Mouse (Mus musculus) urinary bladder, postnatal 10 days (tissue): ENCODE data around the gene Pnisr.

Source experiments
- DNase-seq: peaks from one replicate; pipeline ENCODE4 v3.0.0; 2022; ENCODE audit warnings: low spot score

Pnisr gene

DNA sequence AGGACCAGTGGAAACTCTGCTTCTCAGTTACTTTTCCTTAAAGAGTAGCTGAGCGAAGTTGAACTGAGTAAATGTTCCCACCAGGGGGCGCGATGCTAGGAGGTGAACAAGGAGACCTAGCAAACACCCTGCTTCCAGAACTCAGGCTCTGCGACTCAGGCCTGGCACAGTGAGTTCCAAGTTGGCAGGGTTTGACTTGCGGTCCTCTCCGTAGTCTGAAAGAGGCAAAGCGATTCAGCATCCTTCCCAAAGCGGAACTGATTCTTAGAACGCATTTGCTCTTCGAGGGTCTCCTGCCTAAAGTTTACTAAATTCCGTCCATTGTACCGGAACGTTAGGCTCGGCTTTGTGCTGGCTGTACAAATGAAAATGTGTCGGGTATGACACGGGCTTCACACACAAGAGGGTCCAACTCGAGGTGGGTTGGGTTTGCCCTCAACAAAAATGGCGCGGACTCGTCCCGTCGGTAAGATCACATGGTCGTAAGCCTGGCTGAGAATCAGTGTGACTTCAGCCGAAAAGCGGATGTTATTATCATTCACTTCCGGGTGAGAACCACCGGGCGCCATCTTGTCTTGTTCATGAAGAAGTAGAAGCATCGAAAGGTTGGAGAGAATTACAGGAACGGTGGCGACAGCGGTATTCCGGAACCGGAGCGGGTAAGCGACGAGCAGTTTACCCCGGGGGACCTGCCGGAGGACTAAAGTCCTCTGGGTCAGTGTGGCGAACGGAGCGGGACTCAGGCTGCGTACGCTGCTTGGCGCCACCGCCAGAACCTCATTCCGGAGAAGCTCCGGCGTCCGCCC, at the start of gene Pnisr:
TSS of gene Pnisr (plus strand) at position 103 of the 806 bp plus-strand sequence.
- peak; percentile 87 for DNase-seq

DNA sequence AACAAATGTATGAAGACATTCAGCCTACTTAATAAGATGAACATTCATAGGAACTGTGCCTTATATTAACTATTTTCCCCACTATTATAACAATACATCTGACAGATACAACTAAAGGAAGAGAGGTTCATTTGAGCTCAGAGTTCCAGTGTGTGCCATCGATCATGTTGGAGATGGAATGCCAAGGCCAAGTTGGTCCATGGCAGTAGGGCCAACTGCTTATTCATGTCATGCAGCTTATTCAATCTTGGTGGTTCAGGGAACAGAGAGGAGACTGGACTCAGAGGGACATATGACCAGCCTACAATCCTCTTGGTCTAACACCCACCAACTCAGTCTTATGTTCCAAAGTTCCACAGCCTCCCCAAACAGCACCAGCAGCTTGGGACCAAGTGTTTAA, 46.4 kb upstream of the Pnisr start:
- no peak for DNase-seq

DNA sequence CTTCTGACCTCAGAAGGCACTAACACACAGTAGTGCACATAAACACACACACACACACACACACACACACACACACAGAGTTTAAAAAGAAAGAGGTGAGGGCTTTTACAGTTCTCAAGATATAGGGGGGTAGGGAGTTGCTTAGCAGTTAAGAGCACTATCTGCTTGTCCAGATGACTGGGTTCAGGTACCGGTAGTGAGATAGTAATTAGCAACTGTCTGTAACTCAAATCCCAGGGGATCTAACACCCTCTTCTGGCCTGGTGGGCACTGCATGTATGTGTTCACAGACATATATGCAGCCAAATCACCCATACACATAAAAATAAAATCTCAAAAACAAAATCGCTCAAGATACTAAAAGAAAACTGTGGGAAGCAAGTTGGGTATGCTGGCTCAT, 45.8 kb upstream of the Pnisr start:
- DNase-seq = no peak

DNA sequence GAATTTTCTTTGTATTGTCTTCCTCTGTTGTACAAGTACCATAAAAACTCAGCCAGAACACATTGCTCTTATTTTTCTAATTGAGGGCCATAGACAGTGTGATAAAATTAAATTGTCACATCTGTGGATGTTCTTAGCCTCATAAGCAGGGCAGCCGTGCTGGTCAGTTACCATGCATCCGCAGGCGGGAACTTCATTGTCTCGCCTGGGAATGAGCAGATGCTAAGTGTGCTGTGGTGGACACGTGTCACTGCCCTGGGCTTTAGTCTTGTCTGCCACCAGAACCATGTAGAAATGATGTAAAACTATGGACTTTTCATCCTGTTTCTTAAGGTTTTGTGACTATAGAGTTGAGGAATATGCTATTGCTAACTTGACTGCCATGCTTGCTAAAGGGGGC, 40.2 kb upstream of the Pnisr start:
- no peak for DNase-seq

DNA sequence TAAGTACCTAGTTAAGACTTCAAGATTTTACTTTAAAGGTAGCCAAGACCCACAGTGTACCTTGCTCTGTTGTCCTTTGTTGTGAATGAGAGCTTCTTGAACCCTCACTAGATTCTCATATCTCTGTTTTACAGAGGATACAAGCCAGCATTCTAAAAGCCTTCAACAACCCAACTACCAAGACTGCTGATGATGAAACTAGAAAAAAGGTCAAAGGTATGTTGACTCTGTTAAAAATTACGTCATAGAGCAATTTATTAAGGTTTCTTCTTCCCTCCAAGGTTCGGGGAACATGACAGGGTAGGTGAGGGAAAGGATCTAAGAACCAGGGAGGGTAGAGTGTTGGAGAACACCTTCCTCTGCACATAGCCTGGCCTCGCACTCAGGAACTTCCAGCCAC, 36.8 kb upstream of the Pnisr start:
- DNase-seq = no peak

DNA sequence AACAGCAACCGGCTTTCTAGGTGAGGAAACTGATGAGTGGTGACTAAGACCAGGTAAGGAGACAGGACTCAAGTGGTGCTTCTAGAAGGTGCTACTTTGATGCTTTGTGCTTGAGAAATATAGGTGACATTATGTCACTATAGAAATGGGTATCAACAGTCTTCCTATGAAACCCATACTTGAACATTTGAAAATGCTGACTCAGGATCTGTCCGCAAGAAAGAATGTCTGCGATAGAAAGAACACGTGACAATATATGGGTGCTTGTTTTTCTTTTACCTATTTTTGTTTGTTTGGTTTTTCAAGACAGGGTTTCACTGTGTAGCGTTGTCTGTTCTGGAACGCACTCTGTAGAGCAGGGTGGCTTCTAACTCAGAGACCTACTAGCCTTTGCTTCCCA, 34.7 kb upstream of the Pnisr start:
- DNase-seq = no peak

DNA sequence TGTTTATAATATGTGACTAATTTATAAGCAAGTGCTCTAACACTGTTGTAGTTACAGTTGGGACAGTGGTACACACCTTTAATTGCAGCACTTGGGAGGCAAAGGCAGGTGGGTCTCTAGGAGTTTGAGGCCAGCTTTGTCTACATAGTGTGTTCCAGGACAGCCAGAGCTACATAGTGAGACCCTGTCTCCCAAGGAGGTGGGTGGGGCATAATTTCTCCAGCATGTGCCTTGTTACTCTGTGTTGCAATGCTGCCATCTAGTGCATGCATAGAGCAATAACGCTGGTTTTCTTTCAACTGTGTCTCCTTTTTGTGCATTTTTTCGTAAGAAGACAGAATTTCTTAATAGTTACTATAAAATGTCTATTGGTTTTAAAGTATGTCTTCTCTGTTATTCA, 33.4 kb upstream of the Pnisr start:
- no peak for DNase-seq

DNA sequence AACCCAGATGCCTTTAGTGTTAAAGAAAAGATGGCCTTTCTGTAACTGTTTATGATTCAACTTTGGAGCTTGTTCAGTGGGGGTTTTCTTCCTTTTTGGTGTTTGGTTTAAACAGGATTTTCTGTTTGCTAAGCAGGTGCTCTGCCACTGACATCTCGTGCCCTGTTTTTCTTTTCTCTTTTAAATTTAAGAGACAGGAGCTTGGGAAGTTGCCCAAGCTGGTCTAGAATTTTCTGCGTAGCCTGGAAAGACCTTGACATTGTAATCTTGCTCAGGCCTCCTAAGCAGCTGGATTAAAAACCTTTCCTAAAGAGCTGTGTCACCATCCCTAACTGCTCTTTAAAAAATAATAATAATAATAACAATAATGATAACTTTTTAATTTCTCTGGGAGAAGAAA, 20.8 kb upstream of the Pnisr start:
- no peak for DNase-seq

DNA sequence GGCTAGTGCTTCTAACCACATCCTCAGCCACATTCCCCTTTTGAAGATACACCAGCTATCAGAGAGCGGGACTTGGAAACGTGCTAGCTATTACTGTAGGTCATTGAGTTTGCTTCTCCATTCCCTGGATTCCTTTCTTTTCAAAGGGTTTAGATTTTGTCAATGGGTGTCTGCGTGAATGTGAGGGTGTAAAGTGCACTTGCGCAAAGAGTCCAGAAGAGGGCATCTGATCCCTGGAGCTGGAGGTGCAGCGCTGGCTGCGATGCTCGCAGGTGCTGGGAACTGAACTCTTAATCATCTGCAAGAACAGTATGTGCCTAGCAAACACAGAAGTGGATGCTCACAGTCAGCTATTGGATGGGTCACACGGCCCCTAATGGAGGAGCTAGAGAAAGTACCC, 14.5 kb upstream of the Pnisr start:
- no peak for DNase-seq

DNA sequence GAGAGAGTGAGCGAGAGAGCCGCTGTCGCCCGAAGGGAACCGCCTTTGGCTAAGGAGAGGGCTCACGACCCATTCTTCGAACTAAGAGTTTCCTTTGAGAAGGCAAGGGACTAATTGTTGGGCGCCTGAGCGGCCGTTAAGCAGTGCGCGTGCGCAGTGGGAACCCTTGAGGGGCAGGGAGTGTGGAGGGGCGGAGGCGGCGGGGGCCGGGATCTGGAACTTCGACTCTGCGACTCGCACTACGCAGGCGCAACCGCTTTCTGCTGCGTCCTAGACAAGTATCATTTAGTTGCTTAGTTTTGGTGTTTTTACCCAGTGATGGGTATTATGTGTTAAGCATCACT, 876 bp downstream of the Pnisr start:
- peak; percentile 67 for DNase-seq

DNA sequence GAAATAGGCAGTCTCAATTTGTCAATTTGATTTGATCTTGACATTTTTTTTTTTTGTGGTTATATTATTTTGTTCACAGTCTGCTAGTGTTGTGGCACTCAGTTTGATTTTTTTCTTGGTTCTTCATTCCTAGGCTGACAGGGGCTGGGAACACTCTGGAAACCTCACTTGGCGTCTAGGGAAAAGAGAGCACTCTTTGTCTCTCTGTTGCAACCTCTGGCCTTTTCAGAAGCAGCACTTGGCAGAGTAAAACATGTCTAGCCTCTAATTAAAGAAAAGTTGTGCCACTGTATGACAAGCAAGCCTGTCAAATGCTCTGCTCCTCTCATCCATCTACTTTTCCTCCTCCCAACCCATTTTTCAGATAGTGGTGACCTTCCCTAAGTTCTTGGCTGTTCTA, 10.1 kb downstream of the Pnisr start:
- no peak for DNase-seq

DNA sequence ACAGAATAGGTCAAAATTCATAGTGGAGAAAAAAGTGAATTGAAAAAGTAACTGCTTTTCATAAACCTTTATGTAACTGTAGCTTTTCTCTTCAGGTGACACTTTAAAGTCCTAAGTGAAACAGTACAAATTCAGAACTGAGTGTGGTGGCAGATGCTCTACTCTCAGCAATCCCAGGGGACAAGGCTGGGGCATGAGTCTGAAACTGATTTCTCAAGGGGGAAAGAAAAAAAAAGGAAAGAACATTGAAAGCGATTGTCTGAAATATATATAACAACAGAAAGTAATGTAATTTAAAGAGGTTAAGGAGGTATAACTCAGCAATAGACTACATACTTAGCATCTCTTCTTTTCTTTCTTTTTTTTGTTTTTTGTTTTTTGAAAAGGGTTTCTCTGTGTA, 17.8 kb downstream of the Pnisr start:
- no peak for DNase-seq

DNA sequence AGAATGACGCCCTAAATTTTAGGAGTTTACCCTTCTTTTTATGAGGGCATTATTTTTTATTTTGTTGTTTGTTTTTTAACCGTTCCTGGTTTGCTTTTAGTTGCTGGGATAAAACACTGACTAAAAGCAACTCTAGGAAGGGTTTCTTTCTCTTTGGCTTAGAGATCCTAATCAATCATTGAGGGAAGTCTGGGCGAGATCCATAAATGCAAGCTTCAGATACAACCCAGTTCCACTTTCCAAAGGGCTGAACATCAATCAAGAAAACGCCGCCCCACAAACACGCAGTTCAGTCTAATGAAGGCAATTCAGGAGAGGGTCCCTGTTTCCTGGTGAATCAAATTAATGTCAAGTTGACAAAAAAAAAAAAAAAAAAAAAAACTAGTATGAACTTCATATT, 31.4 kb downstream of the Pnisr start:
- no peak for DNase-seq

DNA sequence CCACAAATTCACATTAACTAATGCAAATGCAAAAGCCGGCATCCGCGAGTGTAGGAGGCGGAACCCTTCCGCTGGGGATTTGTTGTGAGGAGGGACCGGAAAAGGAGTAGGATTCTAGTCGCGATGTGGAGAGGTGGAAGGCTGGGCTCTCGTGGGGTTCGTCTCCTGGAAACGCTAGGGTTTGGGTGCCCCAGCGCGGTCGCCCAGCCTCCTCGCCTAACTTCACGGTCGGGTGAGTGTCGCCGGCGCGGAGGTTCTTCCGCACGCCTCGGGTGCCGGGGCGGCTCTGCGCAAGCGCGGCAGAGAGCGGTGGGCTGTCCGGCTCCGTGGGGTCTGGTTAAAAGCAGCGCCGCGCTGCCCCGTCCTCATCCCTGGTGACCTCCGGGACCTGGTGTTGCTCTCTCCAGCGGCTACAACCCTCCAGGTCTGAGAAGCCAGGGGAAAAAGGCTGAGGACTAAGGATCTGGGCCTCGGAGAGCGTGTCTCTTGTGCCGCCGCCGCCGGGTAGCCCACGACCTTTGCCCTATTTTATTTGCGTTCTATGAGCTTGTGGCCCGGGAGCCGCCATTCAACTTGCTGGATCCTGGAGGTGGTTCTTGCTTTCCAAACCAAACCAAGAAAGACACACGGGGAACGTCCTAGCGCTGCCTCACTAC, 32.3 kb downstream of the Pnisr start, which contains the start of gene Coq3:
TSS of gene Coq3 (plus strand) at position 109 of the 656 bp plus-strand sequence.
- peak; percentile 32 for DNase-seq

DNA sequence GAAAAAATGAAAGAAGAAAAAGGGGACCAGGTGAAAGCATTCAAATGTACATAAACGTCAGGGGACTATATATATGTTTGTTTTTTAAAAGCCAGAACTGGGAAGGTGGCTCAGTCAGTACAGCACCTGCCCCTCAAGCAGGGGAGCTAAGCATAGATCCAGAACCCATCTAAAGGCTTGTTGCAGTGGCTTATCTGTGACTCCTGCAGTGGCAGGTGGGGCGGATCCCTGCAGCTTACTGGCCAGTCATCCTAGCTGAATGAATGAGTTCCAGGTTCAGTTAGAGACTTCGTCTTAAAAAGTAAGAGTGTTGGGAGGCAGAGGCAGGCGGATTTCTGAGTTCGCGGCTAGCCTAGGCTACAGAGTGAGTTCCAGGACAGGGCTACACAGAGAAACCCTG, 35.4 kb downstream of the Pnisr start:
- no peak for DNase-seq

DNA sequence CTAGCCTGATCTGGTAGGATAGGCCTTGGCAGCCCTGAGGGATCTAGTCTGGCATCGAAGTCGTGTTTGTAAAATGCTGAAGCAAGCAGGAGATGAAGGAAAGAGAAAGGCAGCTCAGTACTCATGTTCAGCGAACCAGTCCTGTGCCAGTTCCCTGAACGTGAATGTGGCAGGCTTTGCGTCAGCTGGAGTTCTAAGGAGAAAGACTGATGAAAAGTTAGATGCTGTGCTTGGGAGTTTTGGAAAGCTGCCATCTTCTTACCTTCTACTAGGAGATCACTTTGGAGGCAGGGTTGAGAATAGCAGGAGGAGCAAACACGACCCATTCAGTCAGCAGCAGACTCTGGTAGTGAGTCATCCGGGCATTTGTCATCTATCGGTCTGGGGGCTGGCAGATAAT, 38.4 kb downstream of the Pnisr start:
- DNase-seq = no peak
